Mouse (Mus musculus): Measurements from ENCODE around the gene Saa1. TPM values are rescaled to one million over a fixed set of nuclear protein-coding genes. Genes with fewer than 3 reads are reported as not detected.

Saa1 gene
- not detected in 2 replicates for polyA plus RNA-seq (2012; rRNA removed)

GRCm38 (mm10) chr7:46742880-46743279 lies at the start of gene Saa1:
Gene Saa1 (minus strand): TSS chr7:46742980.

GRCm38 (mm10) chr7:46751490-46751889 lies 8.7 kb upstream of the Saa1 start, which contains the start of gene Saa2:
Gene Saa2 (plus strand): TSS chr7:46751790.

GRCm38 (mm10) chr7:46732458-46732857 lies 10.3 kb downstream of the Saa1 start, which contains the start of gene Saa4:
Gene Saa4 (minus strand): TSS chr7:46732603.

GRCm38 (mm10) chr7:46715600-46715999 lies 27.2 kb downstream of the Saa1 start, which contains the start of gene Saa3:
Gene Saa3 (minus strand): TSS chr7:46715700.

GRCm38 (mm10) chr7:46710390-46710844 lies 32.4 kb downstream of the Saa1 start, which contains the start of gene Saal1:
Gene Saal1 (minus strand): TSS chr7:46710680.

Other genes starting within 250 kb of the Saa1 start
- gene Sergef, start 103.2 kb downstream of the Saa1 start, polyA plus RNA-seq (2012; rRNA removed) = 16.2 and 17.2 TPM in 2 replicates
- gene Tph1, start 70.4 kb downstream of the Saa1 start, polyA plus RNA-seq (2012; rRNA removed) = not detected in 2 replicates
- 10.4 and 11.7 TPM in 2 replicates for gene Saal1, start 32.3 kb downstream of the Saa1 start, polyA plus RNA-seq (2012; rRNA removed)
- gene Saa3, start 27.3 kb downstream of the Saa1 start, polyA plus RNA-seq (2012; rRNA removed) = 0.73 and 1.8 TPM in 2 replicates
- gene Saa4, start 10.4 kb downstream of the Saa1 start, polyA plus RNA-seq (2012; rRNA removed) = 0.12 TPM in 1 of 2 replicates, not detected in the other
- 0.75 and 1.9 TPM in 2 replicates for gene Saa2, start 8.8 kb upstream of the Saa1 start, polyA plus RNA-seq (2012; rRNA removed)
- gene Hps5, start 53.1 kb upstream of the Saa1 start, polyA plus RNA-seq (2012; rRNA removed) = 14.9 and 15.9 TPM in 2 replicates
- gene Gtf2h1, start 53.1 kb upstream of the Saa1 start, polyA plus RNA-seq (2012; rRNA removed) = 7.0 and 8.1 TPM in 2 replicates
- gene Ldha, start 98.5 kb upstream of the Saa1 start, polyA plus RNA-seq (2012; rRNA removed) = 389 and 492 TPM in 2 replicates
- 0.15 and 0.36 TPM in 2 replicates for gene Ldhc, start 118.2 kb upstream of the Saa1 start, polyA plus RNA-seq (2012; rRNA removed)
- 62.7 and 104 TPM in 2 replicates for gene Tsg101, start 177.0 kb upstream of the Saa1 start, polyA plus RNA-seq (2012; rRNA removed)
- gene Uevld, start 215.5 kb upstream of the Saa1 start, polyA plus RNA-seq (2012; rRNA removed) = 2.5 and 2.9 TPM in 2 replicates
- gene Gm9999, start 240.6 kb upstream of the Saa1 start, polyA plus RNA-seq (2012; rRNA removed) = not detected in 2 replicates

Measured in ovary, adult 2 months (tissue).